Mouse (Mus musculus) spleen, postnatal 36 days (tissue): Measurements from ENCODE around the gene Cd7.

Source experiments
- DNase-seq, 2 experiments: peaks; one replicate each; pipeline ENCODE4 v3.0.0; 2022; ENCODE audit warnings: low spot score in 2 of 2, mixed read lengths in 1 of 2

The Cd7 gene

GRCm38 (mm10) chr11:120990951-120991526 is 48.2 kb downstream of the Cd7 start, which contains the start of gene Csnk1d:
Gene Csnk1d (minus strand): TSS chr11:120991330.
- peak; percentile 93 to 95 for DNase-seq

GRCm38 (mm10) chr11:120990126-120990781 is 49.0 kb downstream of the Cd7 start:
- peak; percentile 48 to 49 for DNase-seq

- no peak for DNase-seq
These were observed 49.7 kb downstream of the Cd7 start for GRCm38 (mm10) chr11:120989523-120989922.

- DNase-seq: no peak
These were observed 50.8 kb downstream of the Cd7 start for GRCm38 (mm10) chr11:120988410-120988809.

- DNase-seq: no peak
These were observed 51.6 kb downstream of the Cd7 start for GRCm38 (mm10) chr11:120987608-120988007.
